Mouse (Mus musculus) thymus, adult 18-20 months (tissue): ENCODE data around the gene Ankrd12.

Experiments used
- DNase-seq, 2 experiments: peaks; one replicate each; pipeline ENCODE4 v3.0.0; 2022; ENCODE audit warnings: mixed read lengths in 2 of 2

Ankrd12 gene

DNA sequence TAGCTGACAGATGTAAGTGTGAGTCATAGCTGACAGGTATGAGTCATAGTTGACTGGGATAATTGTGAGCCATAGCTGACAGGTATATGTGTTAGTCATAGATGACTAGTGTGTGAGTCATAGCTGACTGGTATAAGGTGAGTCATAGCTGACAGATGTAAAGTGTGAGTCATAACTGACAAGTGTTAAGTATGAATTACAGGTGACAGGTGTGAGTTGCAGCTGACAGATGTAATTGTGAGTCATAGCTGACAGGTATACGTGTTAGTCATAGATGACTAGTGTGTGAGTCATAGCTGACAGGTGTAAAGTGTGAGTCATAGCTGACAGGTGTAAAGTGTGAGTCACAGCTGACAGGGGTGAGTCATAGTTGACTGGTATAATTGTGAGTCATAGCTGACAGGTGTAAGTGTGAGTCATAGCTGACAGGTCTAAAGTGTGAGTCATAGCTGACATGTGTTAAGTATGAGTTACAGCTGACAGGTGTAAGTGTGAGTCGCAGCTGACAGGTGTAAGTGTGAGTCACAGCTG is 115.2 kb downstream of the Ankrd12 start:
- DNase-seq = no peak

- no peak for DNase-seq
These were observed 117.9 kb downstream of the Ankrd12 start for GRCm38 (mm10) chr17:65959011-65959410.

DNA sequence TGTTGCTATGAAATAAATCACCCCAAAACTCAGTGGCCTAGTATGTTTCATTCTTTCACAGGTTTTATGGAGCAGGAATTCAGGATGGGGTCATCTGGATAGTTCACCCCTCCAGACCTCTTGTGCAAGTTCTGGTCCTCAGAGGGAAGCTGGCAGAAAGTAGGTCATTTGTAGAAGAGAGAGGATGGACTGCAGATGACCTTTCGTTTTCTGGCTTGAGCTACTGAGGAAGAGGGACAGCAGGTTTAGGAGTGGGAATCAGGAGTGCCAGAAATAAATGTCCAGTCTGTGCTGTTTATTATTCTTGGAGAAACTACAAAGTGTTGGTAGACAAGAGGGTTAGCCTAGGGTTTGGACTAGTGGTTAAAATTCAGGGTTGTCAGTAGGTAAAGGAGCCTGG is 118.5 kb downstream of the Ankrd12 start:
- no peak for DNase-seq

GRCm38 (mm10) chr17:65957782-65958325 is 119.0 kb downstream of the Ankrd12 start:
- no peak for DNase-seq

DNA sequence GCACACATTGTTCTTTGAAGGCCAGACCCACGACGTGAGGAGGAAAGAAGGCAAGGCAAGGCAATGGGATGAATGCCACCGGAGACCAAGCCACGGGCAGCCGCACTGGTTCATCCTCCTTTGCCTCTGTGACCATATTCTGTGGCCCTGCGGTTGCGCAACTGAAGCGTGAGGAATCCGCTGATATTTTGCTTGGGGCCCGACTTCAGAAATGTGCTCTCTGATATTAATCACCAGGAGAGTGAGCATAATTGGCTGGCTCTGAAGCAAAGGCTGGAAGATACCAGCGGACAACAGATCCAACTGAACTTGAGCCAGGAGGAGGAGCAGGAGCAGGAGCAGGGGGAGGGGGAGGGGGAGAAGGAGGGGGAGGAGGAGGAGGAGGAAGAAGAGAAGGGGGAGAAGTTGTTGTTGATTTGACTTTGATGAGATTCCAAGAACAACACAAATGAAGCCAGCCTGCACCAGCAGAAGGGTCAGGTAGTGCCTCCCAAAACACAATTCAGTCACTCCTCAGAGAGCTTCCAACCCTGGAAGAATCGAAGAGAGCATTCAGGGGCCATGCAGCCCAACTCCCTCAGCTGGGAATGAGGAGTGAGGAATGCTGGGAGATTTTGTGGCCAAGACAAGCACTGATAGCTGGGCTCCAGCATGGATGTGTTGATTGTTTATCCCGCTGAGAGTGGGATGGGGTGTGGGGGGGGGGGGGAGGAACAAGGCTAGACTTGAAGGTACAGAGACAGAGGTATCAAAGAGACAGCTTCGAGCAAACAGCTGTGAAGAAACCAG is 119.7 kb downstream of the Ankrd12 start:
- DNase-seq = no peak

DNA sequence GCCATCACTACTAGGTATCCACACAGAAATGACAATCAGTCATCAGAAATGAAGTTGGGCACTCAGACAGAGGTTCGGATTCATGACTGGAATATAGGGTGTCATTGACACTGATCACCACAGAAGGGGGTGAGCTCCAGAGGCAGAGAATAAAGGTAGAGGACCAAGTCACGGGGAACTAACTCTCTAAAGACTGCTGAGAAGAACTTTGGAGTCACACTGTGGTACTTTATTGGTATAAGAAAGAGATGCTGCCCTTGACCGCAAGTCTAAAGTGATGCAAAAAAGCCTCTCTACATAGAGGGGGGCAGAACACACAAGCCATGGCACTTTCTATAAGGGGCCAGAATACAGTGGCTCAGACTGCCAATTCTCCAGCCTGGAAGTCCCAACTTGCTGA is 120.7 kb downstream of the Ankrd12 start:
- no peak for DNase-seq

DNA sequence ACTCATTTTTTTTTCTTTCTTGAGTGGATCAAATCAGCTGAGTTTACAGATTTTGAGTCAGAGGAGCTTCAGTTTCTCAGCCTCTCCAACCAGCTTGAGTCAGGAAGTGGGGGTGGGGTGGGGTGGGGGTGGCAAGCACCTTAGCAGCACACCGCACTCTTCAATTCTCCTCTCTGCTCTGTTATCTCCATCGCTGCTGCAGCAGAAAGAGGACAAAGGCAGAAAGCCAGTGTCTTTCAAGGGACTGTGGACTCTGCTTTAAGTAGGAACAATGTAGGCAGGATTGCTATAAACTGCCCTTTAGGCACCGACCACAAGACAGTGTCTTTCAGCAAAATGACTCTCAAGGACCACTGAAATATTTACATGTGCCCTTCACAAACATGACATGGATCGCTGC is 122.9 kb downstream of the Ankrd12 start:
- no peak for DNase-seq

GRCm38 (mm10) chr17:65952083-65952482 is 124.8 kb downstream of the Ankrd12 start:
- no peak for DNase-seq

GRCm38 (mm10) chr17:65950622-65951404 is 126.1 kb downstream of the Ankrd12 start, which contains the start of gene Twsg1:
TSS of gene Twsg1 (minus strand) at chr17:65951226.
- peak; percentile 87 to 90 for DNase-seq

- no peak for DNase-seq
These were observed 126.7 kb downstream of the Ankrd12 start for GRCm38 (mm10) chr17:65950183-65950582.

DNA sequence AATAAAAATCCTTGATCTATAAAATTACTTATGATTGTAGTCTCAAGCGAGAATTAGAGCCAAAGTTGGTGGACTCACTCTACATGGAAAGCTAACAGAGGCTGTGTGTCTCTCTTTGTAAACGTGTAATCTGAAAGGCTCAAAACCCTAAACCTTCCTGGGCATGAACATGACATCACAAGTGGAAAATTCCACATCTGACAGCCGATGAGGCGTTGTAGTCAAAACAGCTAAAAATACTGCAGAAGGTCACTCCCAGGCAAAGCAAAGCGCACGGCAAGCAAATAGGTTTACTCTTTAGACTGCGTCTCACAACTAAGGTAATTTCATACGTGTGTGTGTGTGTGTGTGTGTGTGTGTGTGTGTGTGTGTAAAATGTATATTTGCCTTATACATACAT is 129.6 kb downstream of the Ankrd12 start:
- DNase-seq = no peak

DNA sequence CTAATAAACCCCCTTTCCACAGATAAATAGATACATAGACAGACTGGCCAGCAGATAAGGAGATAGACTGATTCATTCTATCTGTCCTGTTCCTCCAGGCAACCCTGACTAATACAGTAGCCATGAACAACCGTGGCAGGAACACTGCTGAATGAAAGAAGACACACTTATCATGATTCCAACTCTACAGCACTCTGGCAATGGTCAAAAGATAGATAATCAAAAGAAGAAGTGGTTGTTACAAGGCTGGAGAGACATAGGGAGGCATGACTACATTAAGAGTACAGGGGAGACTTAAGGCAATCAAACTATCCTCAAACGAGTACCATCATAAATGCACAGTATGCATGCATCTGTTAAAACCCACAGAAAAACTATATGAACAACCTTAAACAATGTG is 131.5 kb downstream of the Ankrd12 start:
- DNase-seq = no peak

DNA sequence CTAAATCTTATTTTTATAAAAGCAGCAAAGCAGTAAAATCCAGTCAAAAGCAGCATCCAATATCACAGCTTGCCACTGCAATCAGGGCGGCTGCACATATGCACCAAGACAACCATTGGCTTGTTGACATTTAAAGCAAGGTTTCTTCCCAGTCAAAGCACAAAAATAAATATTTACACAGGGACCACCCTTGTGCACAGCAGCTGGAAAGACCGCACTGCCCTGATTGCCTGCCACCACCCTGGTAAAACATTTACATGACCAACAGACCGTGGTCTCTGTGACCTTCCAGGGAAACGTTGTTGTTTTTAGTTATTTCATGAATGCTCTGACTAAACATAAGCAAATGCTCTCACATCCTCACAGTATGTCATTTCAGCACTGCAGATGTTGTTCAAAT is 134.5 kb downstream of the Ankrd12 start:
- no peak for DNase-seq

GRCm38 (mm10) chr17:65941275-65941674 is 135.6 kb downstream of the Ankrd12 start:
- DNase-seq = no peak

GRCm38 (mm10) chr17:65940221-65940620 is 136.7 kb downstream of the Ankrd12 start:
- DNase-seq = no peak

GRCm38 (mm10) chr17:65939461-65940192 is 137.3 kb downstream of the Ankrd12 start:
- DNase-seq = no peak

GRCm38 (mm10) chr17:65937671-65938070 is 139.2 kb downstream of the Ankrd12 start:
- no peak for DNase-seq

DNA sequence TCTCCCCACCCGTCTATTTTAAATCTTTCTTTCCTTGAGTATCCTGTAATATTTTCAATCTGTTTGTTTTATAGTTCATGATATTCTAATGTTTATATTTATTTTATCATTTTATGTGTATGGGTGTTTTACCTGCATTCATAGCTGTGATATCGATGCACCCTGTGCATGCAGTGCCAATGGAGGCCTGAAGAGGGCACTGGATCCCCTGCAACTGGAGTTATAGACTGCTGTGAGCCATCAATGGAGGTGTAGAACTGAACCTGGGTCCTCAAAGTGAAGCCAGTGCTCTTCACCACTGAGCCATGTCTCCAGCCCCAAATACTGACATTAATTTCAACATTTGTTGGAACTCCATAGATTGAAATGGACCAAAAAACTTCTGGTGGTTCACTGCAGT is 143.1 kb downstream of the Ankrd12 start:
- DNase-seq = no peak

GRCm38 (mm10) chr17:65931525-65931924 is 145.4 kb downstream of the Ankrd12 start:
- no peak for DNase-seq

DNA sequence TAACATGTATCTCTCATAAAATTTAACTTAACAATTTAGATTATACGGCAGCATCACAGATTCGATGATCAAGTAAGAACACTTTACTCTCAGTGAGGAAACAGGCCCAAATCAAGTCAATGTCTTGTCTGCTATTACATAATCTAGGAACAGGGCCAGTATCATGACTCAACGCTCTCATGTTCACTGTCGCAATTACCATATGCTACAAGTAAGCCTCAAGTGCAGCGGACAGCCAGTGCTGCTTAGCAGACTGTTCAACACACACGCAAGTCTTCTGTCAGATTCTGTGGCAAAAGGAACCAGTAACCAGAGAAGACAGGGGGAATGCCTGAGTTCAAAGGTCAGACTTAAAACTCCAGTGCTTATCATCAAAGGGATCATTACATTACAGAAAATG is 145.9 kb downstream of the Ankrd12 start:
- no peak for DNase-seq

GRCm38 (mm10) chr17:65930158-65930826 is 146.6 kb downstream of the Ankrd12 start:
- no peak for DNase-seq

GRCm38 (mm10) chr17:65929319-65929978 is 147.4 kb downstream of the Ankrd12 start:
- DNase-seq = no peak
